Mouse (Mus musculus): ENCODE results near the gene Olfr715. TPM values are rescaled to one million over a fixed set of nuclear protein-coding genes. Genes with fewer than 3 reads are reported as not detected.

Gene Olfr715
- polyA plus RNA-seq (2014; fragmentation: Illumina TruSeq; extraction: RNeasy Lipid Tissue Mini Kit (QIAGEN cat#74804); ENCODE audit: low read depth, low replicate concordance) = not detected

GRCm38 (mm10) chr7:107130983-107131382 lies at the start of gene Olfr715:
TSS of gene Olfr715 (minus strand) at chr7:107131083.

GRCm38 (mm10) chr7:107166690-107167089 lies 35.8 kb upstream of the Olfr715 start, which contains the start of gene Nlrp14:
TSS of gene Nlrp14 (plus strand) at chr7:107166990.

GRCm38 (mm10) chr7:107138027-107138426 lies 7.1 kb upstream of the Olfr715 start, which contains the start of gene Olfr716:
TSS of gene Olfr716 (plus strand) at chr7:107138327.

GRCm38 (mm10) chr7:107110269-107110668 lies 20.6 kb downstream of the Olfr715 start, which contains the start of gene Olfr715b:
TSS of gene Olfr715b (minus strand) at chr7:107110369.

DNA sequence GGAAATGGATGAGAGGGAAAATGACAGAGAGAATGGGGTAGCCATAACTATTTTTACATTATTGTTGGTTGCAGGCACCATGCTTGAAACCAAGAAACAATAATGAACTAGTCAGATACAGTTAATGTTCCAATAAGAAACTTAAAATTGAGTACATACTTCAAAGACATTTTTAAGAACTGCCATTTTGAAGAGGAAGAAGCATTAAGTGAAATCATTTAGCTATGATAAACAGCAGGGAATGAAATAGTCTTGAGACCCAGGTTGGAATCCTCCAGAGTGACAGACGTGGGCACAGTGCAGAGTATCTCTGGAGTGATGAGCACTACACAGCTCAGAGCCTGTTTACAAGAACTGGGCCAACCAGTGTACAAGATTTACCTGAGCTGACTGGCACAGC lies 38.0 kb downstream of the Olfr715 start, which contains the start of gene Olfr17:
TSS of gene Olfr17 (plus strand) at position 301 of the 400 bp plus-strand sequence.

Other genes starting within 250 kb of the Olfr715 start
- gene Olfr706, start 242.9 kb downstream of the Olfr715 start, polyA plus RNA-seq (2014; fragmentation: Illumina TruSeq; extraction: RNeasy Lipid Tissue Mini Kit (QIAGEN cat#74804); ENCODE audit: low read depth, low replicate concordance) = not detected
- not detected for gene Olfr707, start 229.8 kb downstream of the Olfr715 start, polyA plus RNA-seq (2014; fragmentation: Illumina TruSeq; extraction: RNeasy Lipid Tissue Mini Kit (QIAGEN cat#74804); ENCODE audit: low read depth, low replicate concordance)
- not detected for gene Olfr1532-ps1, start 223.1 kb downstream of the Olfr715 start, polyA plus RNA-seq (2014; fragmentation: Illumina TruSeq; extraction: RNeasy Lipid Tissue Mini Kit (QIAGEN cat#74804); ENCODE audit: low read depth, low replicate concordance)
- not detected for gene Olfr709-ps1, start 198.9 kb downstream of the Olfr715 start, polyA plus RNA-seq (2014; fragmentation: Illumina TruSeq; extraction: RNeasy Lipid Tissue Mini Kit (QIAGEN cat#74804); ENCODE audit: low read depth, low replicate concordance)
- gene Olfr710, start 182.8 kb downstream of the Olfr715 start, polyA plus RNA-seq (2014; fragmentation: Illumina TruSeq; extraction: RNeasy Lipid Tissue Mini Kit (QIAGEN cat#74804); ENCODE audit: low read depth, low replicate concordance) = not detected
- gene Olfr6, start 167.1 kb downstream of the Olfr715 start, polyA plus RNA-seq (2014; fragmentation: Illumina TruSeq; extraction: RNeasy Lipid Tissue Mini Kit (QIAGEN cat#74804); ENCODE audit: low read depth, low replicate concordance) = not detected
- gene Olfr711, start 155.6 kb downstream of the Olfr715 start, polyA plus RNA-seq (2014; fragmentation: Illumina TruSeq; extraction: RNeasy Lipid Tissue Mini Kit (QIAGEN cat#74804); ENCODE audit: low read depth, low replicate concordance) = not detected
- not detected for gene Olfr2, start 125.0 kb downstream of the Olfr715 start, polyA plus RNA-seq (2014; fragmentation: Illumina TruSeq; extraction: RNeasy Lipid Tissue Mini Kit (QIAGEN cat#74804); ENCODE audit: low read depth, low replicate concordance)
- not detected for gene Olfr713, start 99.9 kb downstream of the Olfr715 start, polyA plus RNA-seq (2014; fragmentation: Illumina TruSeq; extraction: RNeasy Lipid Tissue Mini Kit (QIAGEN cat#74804); ENCODE audit: low read depth, low replicate concordance)
- not detected for gene Olfr714, start 60.1 kb downstream of the Olfr715 start, polyA plus RNA-seq (2014; fragmentation: Illumina TruSeq; extraction: RNeasy Lipid Tissue Mini Kit (QIAGEN cat#74804); ENCODE audit: low read depth, low replicate concordance)
- not detected for gene Olfr17, start 37.9 kb downstream of the Olfr715 start, polyA plus RNA-seq (2014; fragmentation: Illumina TruSeq; extraction: RNeasy Lipid Tissue Mini Kit (QIAGEN cat#74804); ENCODE audit: low read depth, low replicate concordance)
- not detected for gene Olfr715b, start 20.7 kb downstream of the Olfr715 start, polyA plus RNA-seq (2014; fragmentation: Illumina TruSeq; extraction: RNeasy Lipid Tissue Mini Kit (QIAGEN cat#74804); ENCODE audit: low read depth, low replicate concordance)
- gene Olfr716, start 7.2 kb upstream of the Olfr715 start, polyA plus RNA-seq (2014; fragmentation: Illumina TruSeq; extraction: RNeasy Lipid Tissue Mini Kit (QIAGEN cat#74804); ENCODE audit: low read depth, low replicate concordance) = not detected
- not detected for gene Nlrp14, start 35.9 kb upstream of the Olfr715 start, polyA plus RNA-seq (2014; fragmentation: Illumina TruSeq; extraction: RNeasy Lipid Tissue Mini Kit (QIAGEN cat#74804); ENCODE audit: low read depth, low replicate concordance)
- not detected for gene Rbmxl2, start 78.4 kb upstream of the Olfr715 start, polyA plus RNA-seq (2014; fragmentation: Illumina TruSeq; extraction: RNeasy Lipid Tissue Mini Kit (QIAGEN cat#74804); ENCODE audit: low read depth, low replicate concordance)
- 0.13 TPM for gene Syt9, start 239.6 kb upstream of the Olfr715 start, polyA plus RNA-seq (2014; fragmentation: Illumina TruSeq; extraction: RNeasy Lipid Tissue Mini Kit (QIAGEN cat#74804); ENCODE audit: low read depth, low replicate concordance)

All from heart, adult 10 weeks (tissue).